Comparison of ENCODE assay signal across 9 mouse cellular contexts in the genomic region with DNA sequence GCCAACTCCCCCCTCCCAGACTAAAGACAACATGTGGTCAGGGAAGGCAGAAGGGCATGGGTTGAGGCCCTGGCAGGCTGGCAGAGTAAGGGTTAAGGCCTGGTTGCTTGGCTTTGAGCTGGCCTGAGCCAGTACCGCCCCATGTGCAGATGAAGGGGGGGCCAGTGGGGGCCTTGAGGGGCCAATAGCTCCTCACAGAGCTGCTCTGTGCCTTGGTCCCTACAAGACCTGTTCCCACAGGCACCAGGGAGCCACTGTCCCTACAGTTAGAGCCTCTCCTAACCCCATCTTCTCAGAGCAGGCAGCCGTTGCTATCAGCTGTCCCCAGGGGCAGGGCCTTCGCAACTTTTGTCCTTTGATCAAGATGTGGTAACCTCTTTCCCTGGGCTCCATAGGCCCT. TPM values are rescaled to one million over a fixed set of nuclear protein-coding genes. Genes with fewer than 3 reads are reported as not detected.
DNase-seq lines count a peak whose midpoint lies in the region; ATAC-seq and TF ChIP-seq lines count a peak whose summit lies in the region.
"Had no signal": no experiment of that assay in that cellular context is flagged by ENCODE, and none has a peak within 500 bp of the region (broad histone marks: within the 10 kb centered on the region; RNA-seq: fewer than 3 reads in every experiment).

No protein-coding gene starts in this region.

- H3K4me3 ChIP-seq in neural tube, embryonic 15.5 days (replicated peaks) = no peak overlapping the region
- no peak overlapping the region for H3K4me3 ChIP-seq in limb, embryonic 15.5 days
- peak overlapping the region; percentile 14; the same call in 1 of the 2 replicates for H3K4me3 ChIP-seq in olfactory bulb, adult 2 months (ENCODE audit: insufficient read depth, low read depth, low read length)

- peak; percentile 21 for DNase-seq in adrenal gland, adult 2 months
- DNase-seq in adrenal gland, postnatal 4 days (ENCODE audit: low spot score in 2 of 2) = no peak
- DNase-seq in neural tube, embryonic 10.5 days (ENCODE audit: extremely low spot score, low spot score) = peak; percentile 24
- DNase-seq in lung, adult 18-20 months = no peak
- no peak for DNase-seq in lung, postnatal 25 days (ENCODE audit: low spot score)

- H3K4me2 ChIP-seq in neural tube, embryonic 15.5 days = no peak overlapping the region
- no peak overlapping the region for H3K4me2 ChIP-seq in limb, embryonic 15.5 days

- WGBS in neural tube, embryonic 15.5 days = 31% methylated on average over 3 of the region's 3 CpGs
- WGBS in limb, embryonic 15.5 days = 13% methylated on average over 3 of the region's 3 CpGs
- WGBS in olfactory bulb, adult 2 months = 47% methylated on average over 3 of the region's 3 CpGs

- H3K4me1 ChIP-seq in neural tube, embryonic 15.5 days = peaks cover 43% of the 10 kb centered on the region
- peaks cover 9% of the 10 kb centered on the region for H3K4me1 ChIP-seq in limb, embryonic 15.5 days
- H3K4me1 ChIP-seq in olfactory bulb, adult 2 months (ENCODE audit: control insufficient read depth, insufficient read depth, low read length) = peaks cover 44% of the 10 kb centered on the region

- no peaks in the 10 kb centered on the region for H3K36me3 ChIP-seq in neural tube, embryonic 15.5 days
- no peaks in the 10 kb centered on the region for H3K36me3 ChIP-seq in limb, embryonic 15.5 days

- no peaks in the 10 kb centered on the region for H3K9me3 ChIP-seq in neural tube, embryonic 15.5 days (replicated peaks)
- H3K9me3 ChIP-seq in limb, embryonic 15.5 days = no peaks in the 10 kb centered on the region

- H3K9ac ChIP-seq in neural tube, embryonic 15.5 days (replicated peaks) = no peak overlapping the region; the same call in 1 of the 2 replicates
- H3K9ac ChIP-seq in limb, embryonic 15.5 days = no peak overlapping the region

- H3K27ac ChIP-seq in neural tube, embryonic 15.5 days (replicated peaks) = no peak overlapping the region
- H3K27ac ChIP-seq in limb, embryonic 15.5 days = no peak overlapping the region
- peak overlapping the region; percentile 61 for H3K27ac ChIP-seq in olfactory bulb, adult 2 months (ENCODE audit: insufficient read depth, low read depth, low read length)

- H3K27me3 ChIP-seq in neural tube, embryonic 15.5 days (replicated peaks) = no peaks in the 10 kb centered on the region
- H3K27me3 ChIP-seq in limb, embryonic 15.5 days = no peaks in the 10 kb centered on the region

- no peak; the same call in 1 of the 2 replicates for ATAC-seq in neural tube, embryonic 15.5 days (ENCODE audit: low FRiP score)
- ATAC-seq in limb, embryonic 15.5 days (ENCODE audit: insufficient number of reproducible peaks, low FRiP score, low TSS enrichment, low read depth) = 0 out of 2 replicates have a peak, but pooled peaks have one; percentile 32

- TF ChIP-seq POLR2A in olfactory bulb, adult 2 months (IDR thresholded peaks at IDR 0.05; ENCODE audit: insufficient read depth, low read depth, low read length) = no peak

- no peak for TF ChIP-seq CTCF in olfactory bulb, adult 2 months (IDR thresholded peaks at IDR 0.05; ENCODE audit: insufficient read depth, low read depth, low read length)

RNA-seq across cellular contexts. Expression of a gene that starts 11.1 kb away (rescaled TPM):
- total RNA-seq in adrenal gland, adult 2 months (2021) = 1 to 10 TPM; 4.9 to 5.2 TPM
- 1.2 and 1.9 TPM in 2 replicates for polyA plus RNA-seq in adrenal gland, adult 2 months (2012; rRNA removed)
- total RNA-seq in adrenal gland, postnatal 4 days (2021) = 1 to 10 TPM; 3.6 to 7.2 TPM
- polyA plus RNA-seq in neural tube, embryonic 15.5 days (2015; fragmentation: Nextera tagmentation; extraction: Ambion mirVana) = 40.1 and 47.3 TPM in 2 replicates
- polyA plus RNA-seq in limb, embryonic 15.5 days (2015; fragmentation: Nextera tagmentation; extraction: Ambion mirVana) = 0.52 and 0.93 TPM in 2 replicates
- 91.1 TPM in 1 of 2 replicates, not detected in the other for polyA plus RNA-seq in olfactory bulb, adult 2 months (2012; ENCODE audit: insufficient read depth, insufficient read length, low replicate concordance, missing spikeins)

RNA-seq across cellular contexts. Expression of a gene that starts 47.7 kb away (rescaled TPM):
- not detected for total RNA-seq in adrenal gland, adult 2 months (2021)
- polyA plus RNA-seq in adrenal gland, adult 2 months (2012; rRNA removed) = not detected in 2 replicates
- total RNA-seq in adrenal gland, postnatal 4 days (2021) = not detected
- polyA plus RNA-seq in neural tube, embryonic 15.5 days (2015; fragmentation: Nextera tagmentation; extraction: Ambion mirVana) = not detected in 2 replicates
- polyA plus RNA-seq in limb, embryonic 15.5 days (2015; fragmentation: Nextera tagmentation; extraction: Ambion mirVana) = not detected in 2 replicates
- polyA plus RNA-seq in olfactory bulb, adult 2 months (2012; ENCODE audit: insufficient read depth, insufficient read length, low replicate concordance, missing spikeins) = not detected in 2 replicates
- polyA plus RNA-seq: large intestine, adult 2 months had no signal

RNA-seq across cellular contexts. Expression of a gene that starts 55.7 kb away (rescaled TPM):
- total RNA-seq in adrenal gland, adult 2 months (2021) = not detected
- polyA plus RNA-seq in adrenal gland, adult 2 months (2012; rRNA removed) = not detected in 2 replicates
- total RNA-seq in adrenal gland, postnatal 4 days (2021) = not detected
- not detected in 2 replicates for polyA plus RNA-seq in neural tube, embryonic 15.5 days (2015; fragmentation: Nextera tagmentation; extraction: Ambion mirVana)
- not detected in 2 replicates for polyA plus RNA-seq in limb, embryonic 15.5 days (2015; fragmentation: Nextera tagmentation; extraction: Ambion mirVana)
- not detected in 2 replicates for polyA plus RNA-seq in olfactory bulb, adult 2 months (2012; ENCODE audit: insufficient read depth, insufficient read length, low replicate concordance, missing spikeins)
- polyA plus RNA-seq: large intestine, adult 2 months had no signal

Comparison
In these comparisons a context has a peak if more than half of its experiments do, and no peak if none do; other contexts are left out.
1. DNase-seq: peak in adrenal gland, adult 2 months (single experiment) and neural tube, embryonic 10.5 days (single experiment); none in adrenal gland, postnatal 4 days (0 of 2), lung, adult 18-20 months (0 of 2) and lung, postnatal 25 days (single experiment).
2. RNA of a gene that starts 11.1 kb away (polyA plus RNA-seq): 91.1 TPM in olfactory bulb, adult 2 months and 40.1 to 47.3 TPM in neural tube, embryonic 15.5 days; 1.2 to 1.9 TPM in adrenal gland, adult 2 months and 0.52 to 0.93 TPM in limb, embryonic 15.5 days; every median in the first group is over 10 times any median in the second.